Mouse (Mus musculus) A20 (cell line): ENCODE data around the gene Med17.

ENCODE experiments used
- DNase-seq: peaks from one replicate; pipeline ENCODE4 v3.0.0-alpha.2; 2011; ENCODE audit warnings: low read depth, low spot score

The Med17 gene

GRCm38 (mm10) chr9:15237516-15238296 is 42.0 kb downstream of the Med17 start:
- no peak for DNase-seq

- DNase-seq, result no peak
Observed at GRCm38 (mm10) chr9:15235986-15236385, 43.7 kb downstream of the Med17 start.

- peak; percentile 20 for DNase-seq
Observed at GRCm38 (mm10) chr9:15233604-15234003, 46.1 kb downstream of the Med17 start.

GRCm38 (mm10) chr9:15232445-15232844 is 47.3 kb downstream of the Med17 start:
- no peak for DNase-seq

- DNase-seq, result no peak
Observed at GRCm38 (mm10) chr9:15224912-15225311, 54.8 kb downstream of the Med17 start.

- no peak for DNase-seq
Observed at GRCm38 (mm10) chr9:15213695-15214094, 66.0 kb downstream of the Med17 start.

- peak; percentile 10 for DNase-seq
Observed at GRCm38 (mm10) chr9:15211876-15212275, 67.9 kb downstream of the Med17 start.
